ENCODE assay signal across 8 mouse cellular contexts in the genomic region with DNA sequence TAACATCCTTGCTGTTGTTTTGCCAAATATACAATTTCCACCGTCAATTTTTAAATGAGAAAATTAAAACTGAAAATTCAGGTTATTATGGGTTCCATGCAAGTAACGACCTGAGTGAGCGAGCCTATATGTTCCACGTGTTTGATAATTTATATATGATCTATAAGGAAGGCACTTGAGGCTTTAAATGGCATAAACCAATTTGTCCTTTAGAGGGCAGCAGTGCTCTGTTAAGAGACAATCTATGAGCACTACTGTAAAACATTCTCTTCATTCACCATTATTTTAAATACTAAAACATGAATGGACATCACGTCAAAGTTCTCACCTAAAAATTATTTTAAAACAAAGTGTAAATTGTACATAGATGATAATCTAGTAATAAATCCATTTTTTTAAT. TPM values are rescaled to one million over a fixed set of nuclear protein-coding genes. Genes with fewer than 3 reads are reported as not detected.
DNase-seq lines count a peak whose midpoint lies in the region; ATAC-seq lines count a peak whose summit lies in the region.

No protein-coding gene starts in this region.

- no peaks in the 10 kb centered on the region for H3K9me3 ChIP-seq in embryonic facial prominence, embryonic 14.5 days (ENCODE audit: control insufficient read depth, low read length)

- H3K4me2 ChIP-seq in embryonic facial prominence, embryonic 14.5 days (ENCODE audit: low read depth, low read length), result no peak overlapping the region

- ATAC-seq in embryonic facial prominence, embryonic 14.5 days (ENCODE audit: low read depth), result no peak

- H3K27me3 ChIP-seq in embryonic facial prominence, embryonic 14.5 days (replicated peaks; ENCODE audit: control insufficient read depth, insufficient read depth, low read length), result no peaks in the 10 kb centered on the region

- DNase-seq in frontal cortex, adult 2 months (ENCODE audit: extremely low spot score in 1 of 2, low spot score in 1 of 2), result peak; percentile 20 to 87
- no peak for DNase-seq in frontal cortex, postnatal 25 days (ENCODE audit: low spot score in 2 of 2)
- peak; percentile 38 for DNase-seq in right cerebral cortex, adult 18-20 months
- no peak for DNase-seq in right cerebral cortex, postnatal 4 days
- peak; percentile 78 for DNase-seq in embryonic facial prominence, embryonic 14.5 days (ENCODE audit: low spot score)
- peak; percentile 50 to 74 for DNase-seq in left cerebral cortex, postnatal 25 days (ENCODE audit: low spot score in 2 of 2)
- DNase-seq in retina, embryonic 14.5 days (ENCODE audit: low spot score), result peak; percentile 75
- no peak for DNase-seq in spleen, adult 12 weeks (ENCODE audit: low spot score)

- intact Hi-C loops in left cerebral cortex, postnatal 25 days (cut with DNase I), result loop anchor here (2.0 to 5.0 kb wide), 3 partner anchors 25 to 343 kb away; partner anchors contain the start of gene Ube2l6

- no peak overlapping the region for H3K9ac ChIP-seq in embryonic facial prominence, embryonic 14.5 days (ENCODE audit: low read depth, low read length)

- H3K27ac ChIP-seq in embryonic facial prominence, embryonic 14.5 days (replicated peaks; ENCODE audit: low read depth, low read length), result no peak overlapping the region

- H3K36me3 ChIP-seq in embryonic facial prominence, embryonic 14.5 days (ENCODE audit: control insufficient read depth, insufficient read depth, low read length), result no peaks in the 10 kb centered on the region

- 11% methylated on average over 5 of the region's 5 CpGs for WGBS in embryonic facial prominence, embryonic 14.5 days

- no peaks in the 10 kb centered on the region for H3K4me1 ChIP-seq in embryonic facial prominence, embryonic 14.5 days (ENCODE audit: control insufficient read depth, insufficient read depth, low read length)

- H3K4me3 ChIP-seq in embryonic facial prominence, embryonic 14.5 days (ENCODE audit: low read depth, low read length), result no peak overlapping the region

RNA-seq across cellular contexts. Expression of gene Tfpi, which starts 22.5 kb away (rescaled TPM):
- polyA plus RNA-seq in frontal cortex, adult 2 months (2012; rRNA removed), result 6.3 and 6.6 TPM in 2 replicates
- 44.3 and 44.5 TPM in 2 replicates for polyA plus RNA-seq in embryonic facial prominence, embryonic 14.5 days (2014; fragmentation: Nextera tagmentation; extraction: Ambion mirVana)
- 1 to 10 TPM; 5.3 to 6.0 TPM for total RNA-seq in left cerebral cortex, postnatal 25 days (2021)

RNA-seq across cellular contexts. Expression of gene Calcrl, which starts 28.8 kb away (rescaled TPM):
- polyA plus RNA-seq in frontal cortex, adult 2 months (2012; rRNA removed), result 4.1 and 4.8 TPM in 2 replicates
- 23.3 and 25.2 TPM in 2 replicates for polyA plus RNA-seq in embryonic facial prominence, embryonic 14.5 days (2014; fragmentation: Nextera tagmentation; extraction: Ambion mirVana)
- total RNA-seq in left cerebral cortex, postnatal 25 days (2021), result 1 to 10 TPM; 6.5 to 8.2 TPM

Comparison
In these comparisons a context has a peak if more than half of its experiments do, and no peak if none do; other contexts are left out.
1. DNase-seq: peak in frontal cortex, adult 2 months (2 of 2), right cerebral cortex, adult 18-20 months (single experiment), embryonic facial prominence, embryonic 14.5 days (single experiment), left cerebral cortex, postnatal 25 days (2 of 2) and retina, embryonic 14.5 days (single experiment); none in frontal cortex, postnatal 25 days (0 of 2), right cerebral cortex, postnatal 4 days (single experiment) and spleen, adult 12 weeks (single experiment).